Mouse (Mus musculus) ES-Bruce4 (cell line): Measurements from ENCODE around the gene Mcm3.

Source experiments
- CTCF ChIP-seq: IDR thresholded peaks from one replicate; pipeline ENCODE4 v1.8.1; 2011; ENCODE audit warnings: low read depth, low read length
- EP300 ChIP-seq: IDR thresholded peaks from 2 replicates; pipeline ENCODE4 v1.6.1; 2011; ENCODE audit warnings: low read depth, low read length; ENCODE audit not compliant: insufficient read depth
- POLR2A ChIP-seq: IDR thresholded peaks from one replicate; pipeline ENCODE4 v1.8.1; 2011; ENCODE audit warnings: low read length; ENCODE audit not compliant: insufficient read depth

DNA sequence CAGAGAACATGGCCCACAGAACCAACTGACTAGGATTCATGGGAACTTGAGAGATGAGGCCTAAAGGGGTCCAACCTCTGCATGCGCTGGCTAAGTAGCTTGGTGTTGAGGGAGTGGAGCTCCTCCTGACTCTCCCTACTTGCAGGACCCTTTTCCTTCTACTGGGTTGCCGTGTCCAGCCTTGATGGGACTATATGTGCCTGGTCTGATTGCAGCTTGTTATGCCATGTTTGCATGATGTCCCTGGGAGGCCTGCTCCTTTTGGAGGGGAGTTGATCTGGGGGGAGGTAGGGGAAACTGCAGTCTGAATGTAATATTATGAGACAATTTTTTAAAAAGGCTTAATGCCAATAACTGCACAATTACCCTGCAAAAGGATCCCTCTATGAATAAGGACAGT, 18.8 kb downstream of the Mcm3 start:
- TF ChIP-seq CTCF (no peak), POLR2A (no peak), EP300 (no peak)
